ENCODE assay signal across 16 mouse cellular contexts in the genomic region with DNA sequence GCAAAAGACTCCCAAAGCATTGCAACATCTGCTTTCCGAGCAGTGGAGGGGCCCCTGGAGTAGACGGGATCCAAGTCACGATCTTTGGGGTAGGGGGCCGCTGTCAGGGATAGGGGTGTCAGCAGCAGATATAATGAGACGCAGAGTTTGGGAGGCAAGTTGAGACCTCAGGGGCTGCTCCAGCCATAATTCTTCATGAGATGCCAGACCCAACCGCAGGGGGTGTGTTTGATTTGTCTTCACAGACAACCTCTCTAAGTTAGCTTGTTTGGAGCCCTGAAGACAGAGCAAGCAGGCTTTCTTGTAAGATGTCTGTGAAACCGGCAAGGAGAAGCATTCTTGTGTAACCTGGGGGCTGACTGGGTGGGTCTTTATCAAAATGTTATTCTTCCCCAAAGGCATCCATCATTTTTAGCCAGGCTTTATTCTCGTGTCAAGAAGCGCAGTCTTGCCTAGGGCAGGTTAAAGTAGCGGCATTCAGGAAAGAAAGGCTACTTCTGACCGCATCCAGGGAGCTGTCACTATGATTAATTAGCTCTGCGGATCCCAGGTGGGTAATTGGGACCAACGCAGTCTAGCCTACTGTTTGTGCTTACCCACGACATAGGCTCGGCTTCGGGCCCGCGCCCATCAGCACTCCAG.
DNase-seq lines count a peak whose midpoint lies in the region; ATAC-seq lines count a peak whose summit lies in the region.
"Had no signal": no experiment of that assay in that cellular context is flagged by ENCODE, and none has a peak within 500 bp of the region (broad histone marks: within the 10 kb centered on the region; RNA-seq: fewer than 3 reads in every experiment).

No protein-coding gene starts in this region.

- H3K36me3 ChIP-seq in hindbrain, embryonic 11.5 days (ENCODE audit: control insufficient read depth, insufficient read depth, low read length), result no peaks in the 10 kb centered on the region
- H3K36me3 ChIP-seq: lung, embryonic 15.5 days had no signal

- peak; percentile 8 for DNase-seq in R1 (ENCODE audit: low read depth, low spot score)
- peak; percentile 72 for DNase-seq in embryo, embryonic 10.5 days (ENCODE audit: low spot score)
- peak; percentile 77 for DNase-seq in hindbrain, embryonic 11.5 days (ENCODE audit: low spot score)
- DNase-seq in mesoderm, embryonic 11.5 days (ENCODE audit: low read depth, low spot score), result peak; percentile 84
- no peak for DNase-seq in right cerebral cortex, postnatal 25 days
- DNase-seq in spleen, postnatal 36 days (ENCODE audit: low spot score in 2 of 2), result no peak
- no peak for DNase-seq in natural killer cell, adult 2 months (ENCODE audit: low spot score in 2 of 2)
- no peak for DNase-seq in kidney, adult 8-10 months
- DNase-seq: adrenal gland, postnatal 36 days; cerebellum, postnatal 25 days; heart, adult 18-20 months; heart, postnatal 10 days; thymus, adult 2 months had no signal

- H3K4me3 ChIP-seq in hindbrain, embryonic 11.5 days (ENCODE audit: low read depth, low read length), result no peak overlapping the region
- H3K4me3 ChIP-seq: lung, embryonic 15.5 days had no signal

- H3K27me3 ChIP-seq in hindbrain, embryonic 11.5 days (ENCODE audit: control insufficient read depth, insufficient read depth, low read length), result no peaks in the 10 kb centered on the region
- H3K27me3 ChIP-seq: lung, embryonic 15.5 days had no signal

- H3K9me3 ChIP-seq in hindbrain, embryonic 11.5 days (ENCODE audit: control insufficient read depth, low read length), result no peaks in the 10 kb centered on the region
- H3K9me3 ChIP-seq: lung, embryonic 15.5 days had no signal

- peak overlapping the region; percentile 43 for H3K27ac ChIP-seq in hindbrain, embryonic 11.5 days (ENCODE audit: low read depth, low read length)
- H3K27ac ChIP-seq: lung, embryonic 15.5 days had no signal

- ATAC-seq in hindbrain, embryonic 11.5 days (ENCODE audit: low FRiP score), result peak; percentile 89
- ATAC-seq: activated CD4-positive, CD25-positive, alpha-beta regulatory T cell, adult 4 months; intestine, postnatal 0 days had no signal

- H3K9ac ChIP-seq in hindbrain, embryonic 11.5 days (ENCODE audit: low read depth, low read length), result no peak overlapping the region
- H3K9ac ChIP-seq: lung, embryonic 15.5 days had no signal

- H3K4me1 ChIP-seq in hindbrain, embryonic 11.5 days (replicated peaks; ENCODE audit: control insufficient read depth, insufficient read depth, low read length), result no peaks in the 10 kb centered on the region

- no peak overlapping the region; the same call in 1 of the 2 replicates for H3K4me2 ChIP-seq in hindbrain, embryonic 11.5 days (replicated peaks; ENCODE audit: low read depth, low read length)
- H3K4me2 ChIP-seq: lung, embryonic 15.5 days had no signal

- WGBS in hindbrain, embryonic 11.5 days, result 23% methylated on average over 18 of the region's 18 CpGs

Comparison
In these comparisons a context has a peak if more than half of its experiments do, and no peak if none do; other contexts are left out.
1. DNase-seq: peak in R1 (single experiment), embryo, embryonic 10.5 days (single experiment), hindbrain, embryonic 11.5 days (single experiment) and mesoderm, embryonic 11.5 days (single experiment); none in right cerebral cortex, postnatal 25 days (single experiment), spleen, postnatal 36 days (0 of 2), natural killer cell, adult 2 months (0 of 2) and kidney, adult 8-10 months (0 of 2).